Mouse (Mus musculus) spleen, postnatal 14 days (tissue): ENCODE measurements around the gene Pex11g.
A peak's percentile ranks its signal among the peaks of the same experiment; 100 is the strongest.

ENCODE experiments used
- DNase-seq, 2 experiments: peaks; one replicate each; pipeline ENCODE4 v3.0.0; 2021 to 2022; ENCODE audit warnings: low spot score in 2 of 2

The Pex11g gene

DNA sequence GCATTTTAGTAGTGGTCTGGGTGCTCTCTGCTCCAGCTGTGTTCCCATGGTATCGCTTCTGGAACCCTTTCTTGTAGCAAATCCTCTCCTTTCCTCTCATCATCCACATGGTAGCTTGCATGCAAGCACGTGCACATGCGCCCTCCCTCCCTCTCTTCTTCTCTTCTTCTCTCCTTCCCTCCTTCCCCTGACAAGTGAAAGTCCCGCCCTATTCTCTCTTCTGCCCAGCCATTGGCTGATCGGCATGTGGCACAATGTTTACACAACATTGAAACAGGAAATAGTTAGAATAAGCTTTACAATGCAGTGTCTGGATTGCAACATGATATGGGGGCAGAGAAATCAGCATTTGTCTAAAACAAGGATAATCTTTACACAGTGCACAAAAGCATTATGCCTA lies 14.1 kb upstream of the Pex11g start:
- DNase-seq, result no peak

DNA sequence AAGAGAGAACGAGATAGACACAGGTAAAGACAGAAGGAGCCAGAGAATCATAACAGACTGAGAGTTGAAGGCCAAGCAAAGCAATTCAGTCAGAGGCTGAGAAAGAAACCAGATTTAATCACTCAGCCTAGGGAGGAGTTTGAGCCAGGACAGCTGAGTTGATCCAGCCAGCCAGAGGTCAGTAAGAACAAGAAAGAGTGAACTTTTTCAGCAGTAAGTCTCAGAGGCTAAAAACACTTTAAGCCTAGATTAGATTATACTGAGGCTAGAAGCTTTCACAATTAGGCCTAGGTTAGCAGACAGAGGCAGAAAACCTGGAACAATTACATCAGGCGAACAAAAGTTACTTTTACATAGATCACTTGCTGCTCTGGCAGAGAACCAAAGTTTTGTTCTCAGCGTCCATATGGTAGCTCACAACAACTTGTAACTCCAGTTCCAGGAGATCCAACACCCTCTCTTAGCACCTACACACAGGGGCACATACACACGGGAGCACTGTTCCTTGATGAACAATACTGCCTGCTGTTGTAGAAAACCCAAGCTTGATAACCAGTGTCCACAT lies 12.8 kb upstream of the Pex11g start:
- no peak for DNase-seq

DNA sequence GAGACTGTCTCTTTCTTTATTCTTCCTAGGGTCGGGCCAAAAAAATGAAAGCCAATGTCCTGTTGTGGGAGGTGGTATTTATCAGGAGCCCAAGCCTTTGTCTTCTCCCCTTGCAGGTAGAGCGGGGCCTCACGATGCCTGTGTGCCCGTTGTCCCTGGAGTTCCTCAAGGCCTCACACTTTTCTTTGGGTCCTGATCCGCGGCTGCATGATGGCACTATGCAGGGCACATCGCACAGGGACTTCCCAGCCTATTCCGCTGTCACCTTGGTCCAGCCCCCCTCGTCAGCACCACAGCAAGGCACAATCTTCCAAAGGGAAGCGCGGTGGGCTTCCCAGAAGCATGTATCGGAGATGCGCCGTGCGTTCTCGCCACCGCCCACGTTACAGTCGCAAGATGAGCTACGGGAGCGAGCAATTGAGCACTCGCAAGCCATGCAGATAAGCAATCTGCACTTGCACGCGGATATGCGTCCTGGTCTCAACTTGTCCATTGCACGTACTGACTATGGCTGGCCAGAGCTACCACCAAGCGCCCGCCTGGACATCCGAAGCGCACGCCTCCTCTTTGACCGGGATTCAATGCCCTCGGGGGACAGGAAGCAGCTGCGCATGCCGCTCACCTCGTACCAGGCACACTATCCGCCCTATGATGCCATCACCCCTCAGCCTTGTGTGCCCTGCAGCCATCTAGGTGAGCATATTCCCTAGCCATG lies 8.4 kb upstream of the Pex11g start:
- no peak for DNase-seq

GRCm38 (mm10) chr8:3470562-3470961 lies 3.1 kb upstream of the Pex11g start, which contains the start of gene Tex45:
TSS of gene Tex45 (plus strand) at chr8:3470862.
- DNase-seq, result no peak

DNA sequence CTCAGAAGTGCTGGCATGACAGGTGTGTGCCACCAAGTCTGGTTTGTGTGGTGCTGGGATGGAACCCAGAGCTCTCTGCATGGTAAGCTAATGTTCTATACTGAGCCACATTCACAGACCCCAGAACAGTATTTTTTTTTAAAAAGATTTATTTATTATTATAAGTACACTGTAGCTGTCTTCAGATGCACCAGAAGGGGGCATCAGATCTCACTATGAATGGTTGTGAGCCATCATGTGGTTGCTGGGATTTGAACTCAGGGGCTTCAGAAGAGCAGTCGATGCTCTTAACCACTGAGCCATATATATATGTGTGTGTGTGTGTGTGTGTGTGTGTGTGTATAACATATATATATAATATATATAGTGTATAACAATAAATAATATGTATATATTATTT lies 1.4 kb upstream of the Pex11g start:
- DNase-seq, result no peak

GRCm38 (mm10) chr8:3467886-3468545 lies 536 bp upstream of the Pex11g start:
- DNase-seq, result no peak

- peak in 1 of 2 experiments; percentile 39 for DNase-seq
These were observed 3.2 kb downstream of the Pex11g start for GRCm38 (mm10) chr8:3464309-3464708.

DNA sequence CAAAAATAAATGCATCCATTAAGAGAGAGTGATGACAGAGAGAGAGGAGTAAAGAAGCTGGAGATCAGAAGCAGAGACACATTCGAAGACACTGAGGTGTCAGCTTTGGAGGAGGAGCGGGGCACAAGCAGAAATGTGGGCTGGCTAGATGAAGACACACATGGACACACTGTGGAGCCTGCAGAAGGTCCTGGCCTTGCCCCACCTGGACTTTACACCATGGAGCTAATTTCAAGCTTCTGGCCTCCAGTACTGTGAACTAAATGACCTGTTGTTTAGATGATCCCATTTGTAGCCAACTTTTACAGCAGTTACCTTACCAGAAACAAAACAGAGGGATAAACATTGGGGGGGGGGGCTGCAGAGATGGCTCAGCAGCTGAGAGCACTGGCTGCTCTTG lies 4.2 kb downstream of the Pex11g start:
- no peak for DNase-seq

GRCm38 (mm10) chr8:3451992-3452391 lies 15.5 kb downstream of the Pex11g start:
- DNase-seq, result no peak

DNA sequence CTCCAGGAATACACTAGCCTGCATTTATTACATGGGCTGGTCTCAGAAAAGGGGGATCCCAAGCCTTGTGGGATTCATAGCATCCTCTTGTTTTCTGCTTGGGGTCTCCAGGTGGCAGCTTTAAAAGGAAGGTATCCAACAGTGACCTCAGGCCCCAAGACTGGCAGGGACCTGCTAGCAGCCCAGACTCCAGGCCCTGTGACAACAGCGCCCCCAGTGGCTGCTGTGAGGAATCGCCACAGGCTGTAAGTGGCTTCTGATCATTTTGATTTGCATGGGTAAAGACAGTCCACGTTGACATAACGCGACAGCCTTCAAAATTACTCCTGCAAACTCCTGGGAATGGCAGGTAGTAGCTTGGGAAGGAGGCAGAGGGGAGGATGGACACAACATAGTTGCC lies 16.8 kb downstream of the Pex11g start:
- DNase-seq, result peak in 1 of 2 experiments; percentile 37

DNA sequence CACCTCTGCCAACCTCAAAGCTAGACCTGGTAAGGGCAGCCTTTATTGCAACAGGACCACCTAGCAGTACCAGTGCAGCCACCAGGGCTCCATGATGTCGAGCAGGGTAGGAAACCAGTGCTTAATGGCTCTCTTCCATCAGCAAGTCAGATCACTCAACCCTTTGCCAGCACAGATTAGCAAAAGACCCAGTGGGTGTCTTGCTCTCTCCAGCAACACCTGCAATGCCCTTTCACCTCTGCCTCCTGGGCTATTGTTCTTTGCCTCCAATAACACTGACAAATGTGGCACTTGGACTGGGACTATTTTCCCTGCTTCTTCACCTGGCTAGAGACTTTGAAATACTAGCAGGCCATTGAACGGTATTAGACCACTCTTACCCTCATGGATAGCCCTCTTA lies 18.3 kb downstream of the Pex11g start:
- no peak for DNase-seq

DNA sequence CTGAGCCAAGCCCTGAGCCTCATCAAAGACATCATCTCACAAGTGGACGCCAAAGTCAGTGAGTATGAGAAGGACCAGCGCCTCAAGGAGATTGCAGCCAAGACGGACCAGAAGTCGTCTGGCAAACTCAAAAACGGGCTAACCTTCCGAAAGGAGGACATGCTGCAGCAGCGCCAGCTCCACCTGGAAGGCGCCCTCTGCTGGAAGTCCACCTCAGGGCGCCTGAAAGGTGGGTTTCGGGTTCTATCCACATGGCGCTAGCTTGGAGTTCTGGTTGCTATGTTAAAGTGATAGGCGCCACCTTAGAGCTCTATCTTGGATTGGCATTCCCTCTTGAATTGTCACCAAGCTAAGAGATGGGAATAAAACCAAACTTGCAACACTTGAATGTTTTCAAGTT lies 28.0 kb downstream of the Pex11g start:
- DNase-seq, result no peak

- DNase-seq, result no peak
These were observed 31.0 kb downstream of the Pex11g start for GRCm38 (mm10) chr8:3436492-3436891.

DNA sequence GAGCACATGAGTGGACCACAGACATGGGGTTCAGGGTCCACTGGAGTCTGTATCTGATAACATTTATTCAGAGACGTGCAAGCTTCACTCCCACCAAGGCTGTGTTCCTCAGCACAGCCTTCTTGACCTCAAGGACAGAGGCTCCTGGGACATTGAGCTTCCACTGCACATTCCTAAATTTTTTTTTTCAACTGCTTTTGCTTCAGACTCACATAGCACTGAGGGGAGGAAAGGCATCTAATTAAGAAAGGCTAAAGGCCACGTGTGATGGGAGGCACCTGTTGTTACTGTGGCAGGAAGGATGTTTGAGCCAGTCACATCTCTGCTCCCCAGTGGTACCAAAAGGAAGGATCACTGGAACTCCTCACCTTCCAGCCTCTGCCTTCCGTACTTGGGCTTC lies 36.4 kb downstream of the Pex11g start:
- no peak for DNase-seq

DNA sequence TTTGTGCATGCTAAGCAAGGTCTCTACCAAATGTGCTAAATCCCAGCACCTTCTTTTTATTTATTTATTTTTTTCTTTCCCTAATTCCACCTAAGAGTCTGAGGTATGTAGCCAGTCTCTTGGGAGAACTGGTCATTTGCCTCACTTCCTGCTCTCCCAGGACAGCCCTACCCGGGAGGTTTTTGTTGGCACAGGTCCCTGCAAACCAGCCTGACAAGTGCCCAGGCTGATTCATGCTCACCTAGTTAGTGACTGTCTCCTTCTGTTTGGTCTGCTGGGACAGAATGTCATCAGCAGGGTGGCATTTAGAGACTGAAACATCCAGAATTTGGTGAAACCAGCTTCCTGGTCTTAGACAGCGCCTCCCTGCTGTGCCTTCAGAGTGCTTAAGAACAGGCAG lies 37.5 kb downstream of the Pex11g start:
- no peak for DNase-seq

- no peak for DNase-seq
These were observed 39.1 kb downstream of the Pex11g start for GRCm38 (mm10) chr8:3428426-3428825.

DNA sequence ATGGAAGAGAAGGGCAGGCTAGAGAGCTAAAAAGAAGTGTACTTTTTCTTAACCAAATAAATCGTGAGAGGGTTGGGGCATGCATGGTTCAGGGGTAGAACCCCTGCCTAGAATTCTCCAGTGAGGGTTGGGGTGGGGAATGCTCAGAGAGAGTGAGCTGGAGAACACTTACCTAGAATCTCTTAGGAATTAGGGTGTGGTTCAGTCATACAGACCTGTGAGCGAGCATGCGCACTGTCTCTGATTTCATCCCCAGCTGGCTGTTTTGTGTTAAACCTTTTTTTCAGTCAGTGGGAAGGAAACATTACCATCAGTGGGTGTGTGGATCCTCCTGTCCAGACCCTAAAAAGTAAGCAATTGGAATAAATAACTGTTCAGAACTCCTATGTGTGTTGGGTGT lies 41.3 kb downstream of the Pex11g start:
- no peak for DNase-seq

- DNase-seq, result no peak
These were observed 42.3 kb downstream of the Pex11g start for GRCm38 (mm10) chr8:3425217-3425616.

DNA sequence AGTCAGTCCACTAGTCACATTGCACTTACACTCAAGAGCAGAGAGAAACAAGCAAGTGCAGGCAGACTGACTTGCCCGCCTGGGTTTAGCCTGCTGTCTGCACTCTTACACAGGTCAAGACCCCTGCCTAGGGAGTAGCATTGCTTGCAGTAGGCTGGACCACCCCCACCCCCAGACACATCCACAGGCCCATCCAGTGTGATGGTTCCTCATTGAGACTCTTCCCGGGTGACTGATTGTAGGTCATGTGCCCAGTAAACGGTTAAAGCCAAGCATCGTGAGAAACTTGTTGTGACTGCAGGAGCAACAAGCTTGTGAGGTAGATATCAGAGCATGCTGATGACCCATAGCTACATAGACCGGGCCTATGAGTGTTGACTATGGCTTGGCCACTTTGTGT lies 46.0 kb downstream of the Pex11g start:
- DNase-seq, result no peak

DNA sequence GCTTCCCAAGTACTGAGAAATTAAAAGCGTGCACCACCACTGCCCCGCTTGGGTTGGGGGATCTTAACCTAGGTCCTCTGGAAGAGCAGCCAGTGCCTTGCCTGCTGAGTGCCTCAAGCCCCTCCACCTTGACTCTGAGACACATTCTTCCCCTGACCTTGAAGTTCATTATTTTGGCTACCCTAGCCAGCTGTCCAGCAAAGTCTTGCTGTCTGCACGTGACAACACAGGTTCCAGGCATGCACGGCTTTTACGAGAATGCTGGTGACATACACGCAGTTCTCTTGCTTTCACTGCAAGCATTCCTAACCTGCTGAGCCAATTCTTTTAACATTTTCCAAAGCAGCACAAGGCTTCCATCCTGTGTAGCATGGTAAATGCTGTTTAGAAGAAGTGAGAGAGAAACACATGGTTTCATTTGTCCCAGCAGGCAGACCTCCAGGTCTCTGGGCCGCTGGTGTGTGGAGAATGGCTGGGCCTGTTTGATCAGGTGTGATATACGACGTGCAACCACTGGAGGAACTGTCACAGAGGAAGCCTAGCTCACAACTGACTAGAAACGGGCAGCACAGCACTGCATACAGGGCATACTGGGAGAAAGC lies 47.3 kb downstream of the Pex11g start:
- no peak for DNase-seq

GRCm38 (mm10) chr8:3418101-3418500 lies 49.4 kb downstream of the Pex11g start:
- DNase-seq, result no peak

GRCm38 (mm10) chr8:3417455-3417854 lies 50.0 kb downstream of the Pex11g start:
- no peak for DNase-seq

- no peak for DNase-seq
These were observed 50.6 kb downstream of the Pex11g start for GRCm38 (mm10) chr8:3416846-3417245.
